Mouse (Mus musculus) brain, embryonic 14.5 days (tissue): ENCODE results near the gene Olr1.

Experiments
- CTCF ChIP-seq: fragments of 200-500 bp; IDR thresholded peaks from 2 replicates; pipeline ENCODE4 v1.5.1; 2012; ENCODE audit warnings: inconsistent platforms, mild to moderate bottlenecking, moderate library complexity, borderline replicate concordance; ENCODE audit not compliant: insufficient read depth, insufficient read length; ENCODE audit errors: extremely low read depth
- POLR2A ChIP-seq: fragments of 200-500 bp; IDR thresholded peaks from 2 replicates; pipeline ENCODE4 v1.6.1; 2012; ENCODE audit warnings: mild to moderate bottlenecking, inconsistent platforms, borderline replicate concordance; ENCODE audit not compliant: poor library complexity, insufficient read depth, insufficient read length, severe bottlenecking; ENCODE audit errors: extremely low read depth

GRCm38 (mm10) chr6:129507024-129507423, at the start of gene Olr1:
- TF ChIP-seq CTCF (no peak), POLR2A (no peak)
